Mouse (Mus musculus) testis, adult 2 months (tissue): Measurements from ENCODE around the gene F830045P16Rik. TPM values are rescaled to one million over a fixed set of nuclear protein-coding genes. Genes with fewer than 3 reads are reported as not detected.

Experiments used
- H3K27ac ChIP-seq: fragments of 200-500 bp; 2 replicates; pipeline ENCODE4 v1.5.1; 2012; ENCODE audit warnings: low read depth, low read length; ENCODE audit not compliant: control insufficient read depth, insufficient read depth
- H3K27me3 ChIP-seq: fragments of 200-500 bp; 2 replicates; pipeline ENCODE4 v1.6.1; 2012; ENCODE audit warnings: mild to moderate bottlenecking, low read length, moderate library complexity; ENCODE audit not compliant: control insufficient read depth, insufficient read depth
- H3K36me3 ChIP-seq: fragments of 200-500 bp; 2 replicates; pipeline ENCODE4 v1.6.1; 2012; ENCODE audit warnings: mild to moderate bottlenecking, low read length; ENCODE audit not compliant: control insufficient read depth, insufficient read depth
- H3K4me1 ChIP-seq: fragments of 200-500 bp; 2 replicates; pipeline ENCODE4 v1.6.1; 2012; ENCODE audit warnings: low read length; ENCODE audit not compliant: control insufficient read depth, insufficient read depth
- H3K4me3 ChIP-seq: fragments of 200-500 bp; 2 replicates; pipeline ENCODE4 v1.5.1; 2012; ENCODE audit warnings: low read depth, mild to moderate bottlenecking, low read length, moderate library complexity, mixed read lengths; ENCODE audit not compliant: control insufficient read depth
- CTCF ChIP-seq: fragments of 200-500 bp; IDR thresholded peaks from 2 replicates; pipeline ENCODE4 v1.5.1; 2012; ENCODE audit warnings: low read depth, mild to moderate bottlenecking, inconsistent platforms, low read length, moderate library complexity; ENCODE audit not compliant: control insufficient read depth, insufficient read depth, insufficient replicate concordance
- POLR2A ChIP-seq: fragments of 200-500 bp; IDR thresholded peaks from 2 replicates; pipeline ENCODE4 v1.6.1; 2012; ENCODE audit warnings: low read depth, mild to moderate bottlenecking, inconsistent platforms, low read length, moderate library complexity; ENCODE audit not compliant: control insufficient read depth
- polyA plus RNA-seq: library from polyadenylated mRNA; depleted of rRNA; stranded (reverse); fragments of >200 nt; gene quantifications from 2 replicates; pipeline ENCODE4 v1.2.3, GENCODE M21; 2012

Gene F830045P16Rik
- polyA plus RNA-seq, 1 experiment, result not detected

- H3K4me1 ChIP-seq, result no peaks in the 10 kb centered on the region
- no peaks in the 10 kb centered on the region for H3K36me3 ChIP-seq
- H3K4me3 ChIP-seq, result no peak overlapping the region
- no peak for TF ChIP-seq POLR2A
- no peak for TF ChIP-seq CTCF
- H3K27ac ChIP-seq, result no peak overlapping the region
- no peaks in the 10 kb centered on the region for H3K27me3 ChIP-seq
Observed at GRCm38 (mm10) chr2:129531890-129532289, 4.5 kb downstream of the F830045P16Rik start.

- Histone ChIP-seq H3K36me3 (no peaks in the 10 kb centered on the region), H3K4me1 (no peaks in the 10 kb centered on the region), H3K27me3 (no peaks in the 10 kb centered on the region), H3K27ac (no peak overlapping the region), H3K4me3 (no peak overlapping the region)
- TF ChIP-seq CTCF (no peak), POLR2A (no peak)
Observed at GRCm38 (mm10) chr2:129531102-129531501, 5.3 kb downstream of the F830045P16Rik start.

DNA sequence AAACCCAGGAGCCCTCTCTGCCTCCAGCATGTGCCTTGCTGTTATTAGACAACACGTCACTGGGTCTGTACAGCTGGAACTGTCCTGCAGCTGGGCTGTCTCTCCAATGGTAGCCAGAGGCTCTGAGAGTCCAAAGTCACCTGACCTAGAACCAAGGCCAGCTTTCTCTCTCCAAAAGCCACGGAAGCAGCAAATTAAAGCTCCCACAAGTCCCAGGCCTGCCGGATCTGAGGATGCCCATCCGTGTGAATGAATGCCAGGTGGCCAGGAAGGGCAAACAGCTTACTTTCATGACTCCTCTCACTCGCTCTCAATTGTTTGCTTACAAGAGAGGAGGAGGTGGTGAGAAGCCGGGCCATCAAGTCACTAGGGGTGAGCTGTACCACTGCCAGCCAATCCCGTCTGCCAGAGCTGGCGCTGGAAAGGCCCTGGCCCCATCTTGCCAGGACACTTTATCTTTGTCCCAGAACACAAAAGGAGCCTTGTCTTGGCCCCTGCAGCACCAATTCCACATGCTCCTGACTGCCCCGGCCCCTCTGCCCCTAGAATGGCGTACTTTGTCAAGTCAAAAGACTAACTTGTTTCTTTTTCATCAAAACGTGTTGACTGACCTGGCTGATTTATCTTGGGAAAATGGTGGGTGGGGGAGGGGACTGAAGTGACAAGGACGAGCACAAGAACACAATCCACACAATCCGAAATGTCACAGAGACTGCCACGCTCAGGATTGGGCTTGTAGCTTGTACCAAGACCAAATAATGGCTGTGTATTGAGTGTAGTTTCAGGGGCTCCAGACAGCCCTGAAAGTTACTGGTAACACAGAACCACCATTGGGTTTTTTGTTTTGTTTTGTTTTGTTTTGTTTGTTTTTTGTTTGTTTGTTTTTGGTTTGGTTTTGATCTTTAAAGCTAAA lies 6.8 kb downstream of the F830045P16Rik start:
- Histone ChIP-seq H3K27ac (no peak overlapping the region), H3K27me3 (no peaks in the 10 kb centered on the region), H3K4me3 (no peak overlapping the region), H3K4me1 (no peaks in the 10 kb centered on the region), H3K36me3 (no peaks in the 10 kb centered on the region)
- TF ChIP-seq CTCF, result no peak
- TF ChIP-seq POLR2A, result no peak

GRCm38 (mm10) chr2:129527916-129528315 lies 8.5 kb downstream of the F830045P16Rik start:
- TF ChIP-seq CTCF, result no peak
- TF ChIP-seq POLR2A, result no peak
- H3K27ac ChIP-seq, result no peak overlapping the region
- H3K4me3 ChIP-seq, result no peak overlapping the region
- no peaks in the 10 kb centered on the region for H3K4me1 ChIP-seq
- H3K27me3 ChIP-seq, result no peaks in the 10 kb centered on the region
- no peaks in the 10 kb centered on the region for H3K36me3 ChIP-seq

- H3K27me3 ChIP-seq, result no peaks in the 10 kb centered on the region
- H3K4me1 ChIP-seq, result no peaks in the 10 kb centered on the region
- H3K4me3 ChIP-seq, result no peak overlapping the region
- TF ChIP-seq CTCF, result no peak
- TF ChIP-seq POLR2A, result no peak
- no peaks in the 10 kb centered on the region for H3K36me3 ChIP-seq
- no peak overlapping the region for H3K27ac ChIP-seq
Observed at GRCm38 (mm10) chr2:129526322-129526721, 10.1 kb downstream of the F830045P16Rik start.

- Histone ChIP-seq H3K27me3 (no peaks in the 10 kb centered on the region), H3K4me1 (no peaks in the 10 kb centered on the region), H3K4me3 (no peak overlapping the region), H3K36me3 (no peaks in the 10 kb centered on the region), H3K27ac (no peak overlapping the region)
- no peak for TF ChIP-seq CTCF
- no peak for TF ChIP-seq POLR2A
Observed at GRCm38 (mm10) chr2:129525644-129526043, 10.8 kb downstream of the F830045P16Rik start.

DNA sequence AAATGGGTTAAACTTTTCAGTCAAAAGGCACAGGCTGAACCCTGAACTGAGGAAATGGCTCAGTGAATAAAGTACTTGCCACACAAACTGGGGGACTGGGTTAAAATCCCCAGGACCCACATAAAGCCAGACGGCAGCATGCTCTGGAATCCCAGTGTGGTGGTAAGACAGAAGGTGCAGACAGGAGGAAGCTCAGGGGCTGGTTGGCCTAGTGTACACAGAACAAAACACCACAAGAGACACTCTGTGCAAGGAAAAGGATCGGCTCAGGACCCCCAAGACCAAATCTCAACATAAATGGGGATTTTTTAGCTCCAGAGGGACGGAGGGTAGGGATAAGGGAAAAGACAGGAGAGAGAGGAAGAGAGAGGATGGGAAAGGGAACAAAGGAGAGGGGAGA lies 17.9 kb downstream of the F830045P16Rik start:
- H3K4me1 ChIP-seq, result no peaks in the 10 kb centered on the region; the same call in 1 of the 2 replicates
- H3K27me3 ChIP-seq, result no peaks in the 10 kb centered on the region
- no peak overlapping the region for H3K27ac ChIP-seq
- H3K36me3 ChIP-seq, result no peaks in the 10 kb centered on the region
- H3K4me3 ChIP-seq, result no peak overlapping the region
- TF ChIP-seq POLR2A (no peak), CTCF (no peak)
